Mouse (Mus musculus) kidney, postnatal 14 days (tissue): ENCODE results near the gene Gm21992.
A peak's percentile ranks its signal among the peaks of the same experiment; 100 is the strongest.

Source experiments
- DNase-seq: peaks from one replicate; pipeline ENCODE4 v3.0.0; 2022; ENCODE audit warnings: mixed read lengths

The Gm21992 gene

GRCm38 (mm10) chr19:4711098-4711600, 100.3 kb downstream of the Gm21992 start, which contains the start of gene Sptbn2:
Gene Sptbn2, plus strand, starts transcription at chr19:4711167.
- DNase-seq: no peak

- DNase-seq: no peak
These were observed 102.6 kb downstream of the Gm21992 start for GRCm38 (mm10) chr19:4708765-4709164.

GRCm38 (mm10) chr19:4701221-4701620, 110.2 kb downstream of the Gm21992 start:
- no peak for DNase-seq

- DNase-seq: no peak
These were observed 110.8 kb downstream of the Gm21992 start for GRCm38 (mm10) chr19:4700656-4701055.

GRCm38 (mm10) chr19:4699821-4700220, 111.6 kb downstream of the Gm21992 start:
- no peak for DNase-seq

GRCm38 (mm10) chr19:4698856-4699255, 112.6 kb downstream of the Gm21992 start:
- no peak for DNase-seq

- peak; percentile 81 for DNase-seq
These were observed 113.2 kb downstream of the Gm21992 start, which contains the start of gene Gm960 for GRCm38 (mm10) chr19:4698205-4698677. Gene Gm960, minus strand, starts transcription at chr19:4698668.

- no peak for DNase-seq
These were observed 113.7 kb downstream of the Gm21992 start for GRCm38 (mm10) chr19:4697721-4698120.

- DNase-seq: no peak
These were observed 114.3 kb downstream of the Gm21992 start for GRCm38 (mm10) chr19:4697121-4697520.

- DNase-seq: no peak
These were observed 117.1 kb downstream of the Gm21992 start for GRCm38 (mm10) chr19:4694346-4694745.
